Mouse (Mus musculus) layer of hippocampus, adult 8-10 months (tissue): ENCODE results near the gene Golph3l. TPM values are rescaled to one million over a fixed set of nuclear protein-coding genes. Genes with fewer than 3 reads are reported as not detected.
A peak's percentile ranks its signal among the peaks of the same experiment; 100 is the strongest.
"Not testable (repeated sequence)": the region's sequence is repeated elsewhere in the genome, so short reads cannot be mapped to it uniquely, and the experiment has no call there.

Experiments
- DNase-seq, 2 experiments: peaks; one replicate each; pipeline ENCODE4 v3.0.0; 2022; ENCODE audit warnings: low spot score in 2 of 2
- total RNA-seq, 4 experiments: library from RNA; stranded (reverse); gene quantifications; 2 replicates each; pipeline ENCODE4 v1.2.4; 2022

Gene Golph3l
- total RNA-seq, result 10 to 100 TPM; 20.3 to 27.0 (median 21.9) TPM

DNA sequence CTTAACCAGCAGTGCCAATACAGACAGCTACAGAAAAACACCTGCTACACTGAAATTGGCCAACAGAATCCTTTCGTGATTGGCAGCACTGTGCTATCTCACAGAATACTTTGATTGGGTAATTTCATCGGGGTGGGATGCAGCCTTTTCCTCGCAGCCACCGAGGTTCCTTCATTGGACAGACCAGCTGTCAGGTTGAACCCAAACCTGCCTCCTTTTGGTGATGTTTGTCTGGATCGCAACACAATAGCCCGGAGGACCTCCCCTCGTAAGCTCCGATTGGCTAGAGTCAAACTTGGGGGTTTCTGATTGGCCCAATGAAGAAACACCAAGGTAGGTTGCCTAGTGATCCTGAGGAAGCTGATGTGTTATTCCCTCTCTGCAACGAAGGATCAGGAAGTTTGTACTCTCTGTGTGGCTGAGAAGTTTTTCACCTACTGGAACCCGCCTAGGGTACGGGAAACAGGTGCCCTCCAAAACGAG is at the start of gene Golph3l:
TSS of gene Golph3l (plus strand) at position 331 of the 483 bp plus-strand sequence.
- DNase-seq, result peak; percentile 97 to 98

- DNase-seq, result no peak
Measured at GRCm38 (mm10) chr3:95538936-95539335, 49.8 kb upstream of the Golph3l start.

- no peak for DNase-seq
Measured at GRCm38 (mm10) chr3:95539837-95540236, 48.9 kb upstream of the Golph3l start.

DNA sequence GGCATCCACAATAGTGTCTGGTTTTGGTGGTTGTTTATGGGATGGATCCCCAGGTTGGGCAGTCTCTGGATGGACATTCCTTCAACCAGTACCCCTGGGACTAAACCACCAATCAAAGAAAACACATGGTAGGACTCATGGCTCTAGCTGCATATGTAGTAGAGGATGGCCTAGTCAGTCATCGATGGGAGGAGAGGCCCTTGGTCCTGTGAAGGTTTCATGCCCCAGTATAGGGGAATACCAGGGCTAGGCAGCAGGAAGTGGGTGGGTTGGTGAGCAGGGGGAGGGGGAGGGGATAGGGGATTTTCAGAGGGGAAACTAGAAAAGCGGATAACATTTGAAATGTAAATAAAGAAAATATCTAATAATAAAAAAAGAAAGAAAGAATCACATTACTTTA is 47.5 kb upstream of the Golph3l start:
- DNase-seq, result not testable (repeated sequence)

DNA sequence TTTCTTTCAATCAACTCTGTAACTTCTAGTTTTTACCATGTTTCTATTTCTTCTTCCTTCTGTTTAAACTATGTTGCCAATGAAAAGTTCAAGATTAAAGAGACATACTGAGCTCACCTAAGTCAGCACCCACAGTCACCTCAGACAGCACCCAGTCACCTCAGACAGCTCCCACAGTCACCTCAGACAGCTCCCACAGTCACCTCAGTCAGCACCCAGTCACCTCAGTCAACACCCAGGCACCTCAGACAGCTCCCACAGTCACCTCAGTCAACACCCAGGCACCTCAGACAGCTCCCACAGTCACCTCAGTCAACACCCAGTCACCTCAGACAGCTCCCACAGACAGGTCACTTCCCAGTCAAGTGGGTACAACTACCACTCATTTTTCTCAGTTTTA is 46.6 kb upstream of the Golph3l start:
- no peak for DNase-seq

DNA sequence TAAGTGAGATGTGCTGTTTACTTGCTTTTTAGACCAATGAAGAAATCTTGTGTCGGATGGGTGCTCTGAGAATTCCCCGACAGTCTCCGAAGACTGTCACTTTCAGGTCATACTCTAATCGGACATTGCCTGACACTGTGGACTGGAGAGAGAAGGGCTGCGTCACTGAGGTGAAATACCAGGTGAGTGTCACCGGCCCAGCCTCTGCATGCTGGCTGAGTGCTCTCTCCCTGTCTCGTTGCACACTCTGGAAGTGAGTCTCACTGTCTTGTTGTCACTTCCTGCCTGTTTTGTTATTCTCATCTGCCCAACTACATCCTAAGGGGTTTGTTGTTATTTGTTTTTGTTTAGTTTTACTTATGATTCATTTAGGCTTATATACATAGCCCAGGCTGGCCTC is 45.8 kb upstream of the Golph3l start:
- DNase-seq, result no peak

GRCm38 (mm10) chr3:95550176-95550575 is 38.6 kb upstream of the Golph3l start:
- DNase-seq, result no peak

- DNase-seq, result no peak
Measured at GRCm38 (mm10) chr3:95553986-95554385, 34.7 kb upstream of the Golph3l start.

DNA sequence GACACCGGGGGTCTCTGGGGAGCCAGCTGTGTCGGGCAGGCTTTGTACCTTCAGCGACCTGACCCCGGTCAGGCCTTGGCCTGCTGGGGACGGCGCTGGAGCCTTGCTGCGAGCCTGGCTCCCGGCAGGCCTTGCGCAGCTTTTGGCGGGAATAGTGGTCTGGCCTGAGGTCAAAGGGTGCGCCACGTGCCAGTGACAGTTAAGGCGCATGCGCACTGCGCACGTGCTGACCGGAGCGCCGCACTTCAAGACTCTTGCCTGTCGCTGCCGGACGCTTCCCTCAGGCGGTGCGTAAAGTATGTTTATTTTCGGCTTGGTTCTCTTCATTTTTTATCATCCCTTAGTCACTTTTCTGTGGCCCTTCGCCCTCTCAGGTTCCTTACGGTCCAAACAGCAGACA is 29.3 kb upstream of the Golph3l start, which contains the start of gene Hormad1:
TSS of gene Hormad1 (plus strand) at position 241 of the 400 bp plus-strand sequence.
- DNase-seq, result no peak

DNA sequence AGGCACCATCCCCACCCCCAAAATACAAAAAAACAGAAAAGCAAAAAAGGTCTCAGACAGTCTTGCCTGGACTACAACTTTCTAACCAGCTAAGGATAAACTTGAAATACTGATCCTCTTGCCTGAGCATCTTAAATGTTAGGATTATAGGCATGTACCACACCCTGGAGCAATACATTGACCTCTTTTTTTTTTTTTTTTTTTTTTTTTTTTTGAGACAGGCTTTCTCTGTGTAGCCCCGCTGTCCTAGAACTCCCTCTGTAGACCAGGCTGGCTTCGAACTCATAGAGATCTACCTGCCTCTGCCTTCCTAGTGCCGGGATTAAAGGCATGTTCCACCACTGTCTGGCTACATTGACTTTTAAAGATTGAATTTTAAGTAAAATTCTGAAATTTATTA is 28.0 kb upstream of the Golph3l start:
- no peak for DNase-seq

DNA sequence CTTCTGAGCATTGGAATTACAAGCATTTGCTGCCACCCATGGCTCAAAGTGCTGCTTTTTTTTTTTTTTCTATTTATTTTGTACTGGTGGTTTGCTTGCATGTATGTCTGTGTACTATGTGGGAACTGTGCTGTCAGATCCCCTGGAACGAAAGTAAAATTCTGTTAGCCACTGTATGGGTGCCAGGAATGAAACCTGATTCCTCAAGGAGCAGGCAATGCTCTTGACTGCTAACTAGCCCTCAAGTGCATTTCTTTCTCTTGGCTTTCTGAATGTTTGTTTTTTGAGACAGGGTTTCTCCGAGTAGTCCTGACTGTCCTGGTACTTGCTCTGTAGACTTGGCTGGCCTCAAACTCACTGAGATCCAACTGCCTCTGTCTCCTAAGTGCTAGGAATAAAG is 26.9 kb upstream of the Golph3l start:
- no peak for DNase-seq

DNA sequence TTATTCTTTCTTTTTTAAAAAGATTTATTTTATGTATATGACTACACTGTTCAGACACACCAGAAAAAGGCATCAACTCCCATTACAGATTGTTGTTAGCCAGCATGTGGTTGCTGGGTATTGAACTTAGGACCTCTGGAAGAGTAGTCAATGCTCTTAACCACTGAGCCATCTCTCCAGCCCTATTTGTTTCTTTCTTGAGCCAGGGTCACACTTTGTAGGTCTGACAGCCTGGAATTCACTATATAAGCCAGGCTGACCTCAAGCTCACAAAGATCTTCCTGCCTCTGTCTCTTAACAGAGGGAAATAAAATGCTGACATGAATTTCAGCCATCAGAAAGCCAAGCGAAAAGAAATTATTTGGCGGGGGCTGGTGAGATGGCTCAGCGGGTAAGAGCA is 19.1 kb upstream of the Golph3l start:
- no peak for DNase-seq

DNA sequence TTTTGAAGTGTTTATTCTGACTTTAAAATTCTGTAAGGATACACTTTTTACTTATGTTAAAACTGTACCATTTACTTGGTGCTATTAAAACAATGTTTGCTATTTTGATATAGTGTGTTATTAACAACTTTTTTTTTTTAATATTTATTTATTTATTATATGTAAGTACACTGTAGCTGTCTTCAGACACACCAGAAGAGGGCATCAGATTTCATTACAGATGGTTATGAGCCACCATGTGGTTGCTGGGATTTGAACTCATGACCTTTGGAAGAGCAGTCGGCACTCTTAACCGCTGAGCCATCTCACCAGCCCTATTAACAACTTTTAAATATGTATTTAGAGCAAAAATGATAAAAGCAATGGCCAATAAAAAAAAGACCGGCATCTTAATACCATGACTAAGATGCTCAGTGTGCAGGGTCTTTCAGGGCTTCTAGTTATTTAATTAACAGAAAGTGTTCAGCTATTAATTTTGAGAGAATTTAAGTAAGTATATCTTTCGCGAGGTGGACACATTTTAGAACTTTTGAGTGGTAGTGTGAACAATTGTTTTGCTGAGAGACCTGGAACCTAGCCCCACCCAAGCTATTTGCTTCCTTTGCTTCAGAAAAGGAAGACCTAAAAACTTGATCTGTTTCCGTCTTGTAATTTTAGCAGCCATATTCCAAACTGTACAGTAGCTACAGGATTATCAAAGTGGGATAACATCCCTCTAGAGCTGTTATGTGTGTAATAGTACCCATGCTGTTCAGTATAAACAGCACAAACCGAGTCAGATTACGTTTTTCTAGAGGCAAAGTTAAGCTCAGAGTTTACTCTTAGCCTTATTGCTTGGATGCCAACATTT is 755 bp upstream of the Golph3l start:
- DNase-seq, result no peak

GRCm38 (mm10) chr3:95598734-95599133 is 10.0 kb downstream of the Golph3l start:
- no peak for DNase-seq

DNA sequence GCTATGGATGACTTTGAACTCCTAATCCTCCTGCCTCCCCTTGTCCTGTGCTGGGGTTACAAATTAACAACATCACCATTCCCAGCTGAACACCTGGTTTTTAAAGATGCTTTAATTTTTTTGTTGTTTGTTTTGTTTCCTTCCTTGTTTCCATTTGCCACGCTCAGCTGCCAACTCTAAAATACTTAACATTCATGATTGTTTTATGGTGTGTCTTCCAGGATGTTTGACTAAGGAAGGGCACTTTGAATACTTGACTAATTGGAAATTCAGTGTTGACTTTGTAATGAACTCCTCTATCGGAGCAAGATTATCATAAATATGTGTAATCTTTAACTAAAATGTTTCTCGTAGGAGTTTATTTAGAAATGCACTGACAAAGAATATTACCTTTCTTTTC is 12.6 kb downstream of the Golph3l start:
- DNase-seq, result no peak

DNA sequence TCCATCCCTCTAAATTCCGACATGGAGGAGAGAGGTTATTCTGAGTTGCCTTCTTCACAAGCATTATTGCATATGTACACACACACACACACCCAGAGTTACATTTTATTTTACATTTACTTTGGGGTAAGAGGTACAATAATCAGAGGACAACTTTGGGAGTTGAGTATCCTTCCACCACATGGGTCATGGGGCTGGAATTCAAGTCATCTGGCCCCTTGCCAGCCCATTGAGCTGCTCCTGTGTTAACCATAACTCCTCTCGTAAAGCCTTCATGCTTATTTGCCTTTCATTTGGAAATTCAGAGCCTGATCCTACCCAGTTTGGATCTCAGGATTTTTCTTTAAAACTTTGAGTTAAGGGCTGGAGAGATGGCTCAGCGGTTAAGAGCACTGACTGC is 17.4 kb downstream of the Golph3l start:
- DNase-seq, result no peak

GRCm38 (mm10) chr3:95609195-95609594 is 20.5 kb downstream of the Golph3l start:
- no peak for DNase-seq

DNA sequence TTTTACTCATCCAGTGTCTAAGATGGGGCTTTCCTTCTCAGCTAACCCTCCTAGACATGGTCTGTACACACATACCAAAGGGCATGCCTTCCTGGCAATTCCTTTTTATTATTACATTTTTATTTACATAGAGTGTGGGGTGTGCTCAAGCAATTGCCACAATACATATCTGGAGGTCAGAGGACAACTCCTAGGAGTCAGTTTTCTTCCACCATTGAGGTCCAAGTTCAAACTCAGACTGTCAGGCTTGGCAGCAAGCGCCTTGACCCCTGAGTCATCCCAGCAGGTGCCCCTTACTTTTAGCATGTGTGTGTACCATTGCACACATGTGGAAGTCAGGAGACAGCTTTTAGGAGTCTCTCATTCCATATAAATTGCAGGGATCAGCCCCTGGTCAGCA is 25.3 kb downstream of the Golph3l start:
- no peak for DNase-seq

DNA sequence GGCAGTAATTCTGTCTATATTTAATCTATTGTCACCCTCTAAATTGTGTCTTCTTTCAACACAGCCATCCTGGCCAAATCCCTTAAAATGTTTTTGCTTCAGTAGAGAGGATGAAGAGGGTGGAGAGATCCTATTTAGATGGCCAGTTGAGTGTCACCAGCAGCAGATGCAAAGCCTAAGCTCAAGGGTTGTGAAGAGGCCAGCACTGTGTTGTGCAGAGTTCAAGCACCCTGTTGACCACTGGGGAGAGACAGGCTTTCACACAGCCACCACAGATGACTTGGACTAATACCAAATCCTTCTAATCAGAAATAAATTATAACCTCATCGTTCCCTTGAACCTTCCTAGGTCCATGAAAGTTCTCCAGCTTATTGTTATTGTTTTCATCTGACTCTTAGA is 29.8 kb downstream of the Golph3l start:
- no peak for DNase-seq

GRCm38 (mm10) chr3:95621241-95621640 is 32.5 kb downstream of the Golph3l start:
- DNase-seq, result no peak

DNA sequence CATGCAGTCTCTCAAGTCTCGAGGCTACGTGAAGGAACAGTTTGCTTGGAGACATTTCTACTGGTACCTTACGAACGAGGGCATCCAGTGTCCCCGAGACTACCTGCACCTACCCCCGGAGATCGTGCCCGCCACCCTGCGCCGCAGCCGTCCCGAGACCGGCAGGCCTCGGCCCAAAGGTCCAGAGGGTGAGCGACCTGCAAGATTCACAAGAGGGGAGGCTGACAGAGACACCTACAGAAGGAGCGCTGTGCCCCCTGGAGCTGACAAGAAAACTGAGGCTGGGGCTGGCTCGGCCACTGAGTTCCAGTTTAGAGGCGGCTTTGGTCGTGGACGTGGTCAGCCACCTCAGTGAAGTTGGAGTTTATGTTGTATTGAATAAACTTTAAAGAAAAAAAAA is 33.7 kb downstream of the Golph3l start:
- DNase-seq, result not testable (repeated sequence)

GRCm38 (mm10) chr3:95623551-95623950 is 34.8 kb downstream of the Golph3l start:
- DNase-seq, result no peak

DNA sequence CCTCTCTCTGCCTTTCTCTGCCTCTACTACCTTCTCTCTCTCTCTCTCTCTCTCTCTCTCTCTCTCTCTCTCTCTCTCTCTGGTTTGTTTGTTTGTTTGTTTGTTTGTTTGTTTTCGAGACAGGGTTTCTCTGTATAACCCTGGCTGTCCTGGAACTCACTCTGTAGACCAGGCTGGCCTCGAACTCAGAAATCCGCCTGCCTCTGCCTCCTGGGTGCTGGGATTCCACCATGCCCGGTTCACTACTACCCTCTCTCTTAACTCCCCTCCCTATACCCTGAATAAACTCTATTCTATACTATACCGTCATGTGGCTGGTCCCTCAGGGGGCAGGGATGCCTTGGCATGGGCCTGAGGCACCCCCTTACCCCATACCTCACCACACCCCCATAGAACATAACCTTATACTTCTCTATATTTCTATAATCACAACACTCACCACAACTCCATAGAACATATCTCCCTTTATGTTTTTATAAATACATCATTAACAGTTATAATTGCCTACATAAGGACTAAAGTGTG is 35.3 kb downstream of the Golph3l start:
- DNase-seq, result not testable (repeated sequence)
